Mouse (Mus musculus) cerebellum, postnatal 14 days (tissue): Measurements from ENCODE around the gene Skiv2l.
"Not testable (repeated sequence)": the region's sequence is repeated elsewhere in the genome, so short reads cannot be mapped to it uniquely, and the experiment has no call there.

Source experiments
- DNase-seq, 2 experiments: peaks; one replicate each; pipeline ENCODE4 v3.0.0; 2021; ENCODE audit warnings: mixed read lengths in 2 of 2

Gene Skiv2l

DNA sequence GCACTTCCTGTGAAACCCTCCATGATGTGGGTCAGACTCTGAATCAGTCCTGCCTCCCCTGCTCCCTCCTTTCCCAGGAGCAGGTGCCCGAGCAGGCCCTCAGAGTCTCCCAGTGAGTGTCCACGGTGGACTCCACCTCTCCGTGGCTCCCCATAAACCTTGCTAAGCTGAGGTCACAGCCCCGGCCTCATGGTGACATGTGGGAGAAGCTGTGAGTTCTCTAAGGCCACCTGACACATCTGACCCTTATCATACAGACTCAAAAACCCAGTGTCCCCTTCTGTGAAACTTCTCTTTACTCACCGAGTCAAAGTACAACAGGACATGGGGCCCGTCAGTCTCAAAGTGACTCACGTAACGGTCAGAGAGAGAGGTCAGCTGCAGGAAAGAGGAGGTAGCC, 39.2 kb downstream of the Skiv2l start:
- DNase-seq: not testable (repeated sequence)

DNA sequence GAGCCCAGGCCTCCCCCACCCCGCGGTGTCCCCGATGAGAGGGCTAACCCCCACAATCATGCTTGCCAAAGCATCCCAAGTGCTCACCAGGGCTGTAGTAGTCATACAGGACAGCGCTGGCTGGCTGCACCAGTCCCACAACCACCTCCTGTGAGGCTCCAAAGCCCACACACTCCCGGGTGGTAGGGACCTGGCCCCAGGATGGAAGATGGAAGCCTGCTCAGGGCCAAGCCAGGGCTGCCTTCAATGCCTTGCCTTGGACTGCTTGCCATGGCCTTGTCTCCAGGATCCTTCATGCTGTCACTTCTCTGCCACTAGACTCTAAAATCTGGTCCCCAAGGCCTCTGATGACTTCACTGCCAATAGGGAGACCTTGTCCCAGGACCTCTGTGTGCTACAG, 39.6 kb downstream of the Skiv2l start:
- not testable (repeated sequence) for DNase-seq

DNA sequence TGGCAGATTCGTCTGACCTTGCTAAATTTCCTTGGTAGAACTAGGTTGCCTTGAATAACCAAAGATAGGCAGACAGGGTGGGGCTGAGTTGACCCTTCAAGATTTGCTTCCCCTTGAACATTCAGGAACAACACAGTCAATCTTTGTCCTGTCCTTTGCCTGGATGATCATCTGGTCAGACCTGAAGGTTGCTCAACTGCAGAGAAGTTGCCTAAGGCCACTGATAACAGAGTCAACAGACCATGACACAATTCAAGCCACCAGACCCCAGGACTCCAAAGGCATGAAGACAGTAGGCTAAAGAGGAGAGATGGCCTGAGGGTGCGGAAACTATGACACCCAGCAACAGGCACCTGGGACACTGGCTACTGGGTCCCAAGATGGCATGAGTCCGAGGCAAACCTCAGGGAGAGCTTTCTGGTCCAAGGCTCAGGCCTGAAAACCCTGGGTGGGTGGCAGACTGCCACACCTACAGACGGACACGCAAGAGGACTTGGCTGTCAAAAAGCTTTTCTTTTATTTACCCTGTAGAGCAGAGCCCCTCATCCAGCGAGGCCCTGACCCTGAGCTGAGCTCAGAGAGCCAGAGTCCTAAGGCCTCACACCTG, 41.3 kb downstream of the Skiv2l start:
- peak; percentile 72 for DNase-seq

DNA sequence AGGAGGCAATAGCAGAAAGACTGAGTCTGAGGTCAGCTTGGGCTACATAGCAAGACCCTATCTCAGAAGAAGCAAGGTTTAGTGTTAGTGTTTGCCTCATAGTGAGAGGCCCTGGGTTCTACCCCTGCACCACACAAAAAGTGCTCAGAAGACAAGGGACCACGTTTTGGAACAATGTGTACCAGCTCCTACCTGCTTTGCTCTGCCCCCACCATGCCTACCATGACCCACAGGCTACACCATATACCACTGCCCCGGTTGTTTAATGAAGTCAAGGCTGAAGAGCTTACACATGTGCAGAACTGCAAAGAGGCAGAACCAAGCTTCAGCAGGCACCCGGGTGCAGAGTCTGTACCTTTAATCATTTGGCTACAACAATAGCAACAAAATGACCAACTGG, 42.8 kb downstream of the Skiv2l start:
- no peak for DNase-seq

DNA sequence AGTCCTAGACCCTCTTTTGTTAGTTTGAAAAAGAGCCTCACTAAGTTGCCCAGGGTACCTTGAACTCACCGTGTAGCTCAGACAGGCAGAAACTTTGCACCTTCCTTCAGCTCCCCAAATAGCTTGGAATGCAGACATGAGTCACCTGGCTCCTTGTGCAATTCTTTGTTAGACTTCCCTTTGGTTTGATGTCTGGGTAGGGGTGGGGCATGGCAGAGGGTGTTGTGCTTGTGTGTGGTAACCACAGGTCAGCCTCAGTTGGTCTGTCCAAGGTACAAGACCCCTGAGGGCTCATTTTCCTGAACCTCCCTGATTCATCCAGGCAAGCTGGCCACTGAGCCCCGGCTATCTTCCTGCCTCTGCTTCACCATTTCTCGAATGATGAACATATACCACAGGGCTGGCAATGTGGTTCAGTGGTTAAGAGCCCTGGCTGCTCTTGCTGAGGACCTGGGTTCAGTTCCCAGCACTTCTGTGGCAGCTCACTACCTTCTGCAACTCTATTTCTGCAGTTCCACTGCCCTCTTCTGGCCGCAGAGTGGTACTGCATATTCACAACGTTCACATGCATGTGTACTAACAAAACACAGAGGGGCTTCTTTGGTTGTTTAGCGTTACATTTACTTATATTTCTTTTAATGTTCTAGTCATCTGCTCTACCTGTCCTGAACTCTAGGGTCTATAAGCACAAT, 45.0 kb downstream of the Skiv2l start:
- peak in 1 of 2 experiments; percentile 25 for DNase-seq

DNA sequence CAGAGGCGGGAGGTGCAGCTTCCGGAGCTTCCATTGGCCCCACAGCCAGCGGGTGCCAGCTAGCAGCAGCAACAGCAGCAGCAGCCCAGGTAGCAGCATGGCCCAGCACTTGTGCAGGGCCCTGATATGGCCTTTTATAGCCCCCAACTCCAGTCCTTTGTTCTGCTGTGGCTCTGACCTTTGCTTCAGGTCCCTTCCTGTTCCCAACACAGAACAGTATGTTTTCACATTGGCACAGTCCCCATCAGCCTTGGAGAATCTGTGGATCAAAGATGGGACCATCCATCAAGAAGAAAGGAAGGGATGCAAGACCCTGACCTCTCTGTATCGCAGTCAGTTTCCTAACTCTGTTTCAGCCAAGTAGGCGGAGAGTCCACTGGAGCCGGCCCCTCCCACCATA, 45.7 kb downstream of the Skiv2l start, which contains the start of gene Cyp21a1:
TSS of gene Cyp21a1 (minus strand) at position 261 of the 400 bp plus-strand sequence.
- not testable (repeated sequence) for DNase-seq

DNA sequence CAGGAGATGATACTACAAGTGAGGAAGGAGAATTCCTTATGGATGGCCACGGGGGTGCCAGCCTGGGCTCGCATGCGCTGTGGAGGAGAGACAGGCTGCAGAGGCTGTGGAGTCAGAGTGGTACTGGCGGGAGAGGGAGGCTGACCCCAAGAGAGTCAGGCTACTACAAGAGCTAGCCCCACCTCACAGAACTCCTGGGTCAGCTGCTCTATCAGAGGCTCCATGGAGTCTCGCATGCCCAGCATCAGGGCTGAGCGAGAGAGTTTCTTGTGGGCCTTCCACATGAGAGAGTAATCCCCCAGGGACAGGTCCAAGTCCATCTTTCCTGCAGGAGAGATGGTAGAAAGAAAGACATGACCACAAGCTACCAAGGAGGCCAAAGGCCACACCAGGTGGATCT, 46.6 kb downstream of the Skiv2l start:
- DNase-seq: not testable (repeated sequence)

DNA sequence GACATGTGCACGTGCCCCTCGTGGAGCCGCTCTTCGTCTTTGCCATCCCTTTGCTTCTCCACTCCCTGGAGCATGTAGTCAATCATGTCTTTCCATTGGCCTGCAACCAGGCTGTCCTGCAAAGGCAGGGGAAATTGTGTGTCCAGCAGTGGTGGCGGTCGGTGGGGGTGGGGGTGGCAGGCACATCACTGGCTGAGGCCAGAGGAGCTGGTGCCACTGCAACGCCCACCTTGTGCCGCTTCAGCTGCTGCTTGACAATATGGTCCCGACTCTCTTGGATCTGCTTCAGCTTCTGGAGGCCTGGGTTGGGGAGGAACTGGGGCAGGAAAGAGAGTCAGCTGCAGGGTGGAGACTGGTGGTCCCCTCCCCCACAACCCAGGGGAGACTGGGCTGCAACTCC, 47.3 kb downstream of the Skiv2l start:
- DNase-seq: not testable (repeated sequence)

DNA sequence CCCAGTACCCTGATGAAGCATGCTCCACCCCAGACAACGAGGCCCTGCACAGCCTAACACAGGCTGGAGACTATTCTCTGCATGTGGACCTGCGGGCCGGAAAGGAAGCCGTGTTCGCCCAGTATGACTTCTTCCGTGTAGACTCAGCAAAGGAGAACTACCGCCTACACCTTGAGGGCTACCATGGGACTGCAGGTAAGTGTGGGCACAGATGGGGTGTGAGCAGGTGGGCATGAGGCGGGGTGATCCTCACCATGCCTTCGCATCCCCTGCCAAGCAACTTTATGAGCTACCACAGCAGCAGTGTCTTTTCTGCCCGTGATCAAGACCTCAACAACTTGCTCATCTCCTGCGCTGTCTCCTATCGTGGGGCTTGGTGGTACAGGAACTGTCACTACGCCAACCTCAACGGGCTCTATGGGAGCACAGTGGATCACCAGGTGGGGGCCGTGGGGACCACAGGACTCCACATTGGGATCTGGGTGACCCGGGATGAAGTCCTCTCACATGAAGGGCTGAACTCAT, 49.2 kb downstream of the Skiv2l start:
- DNase-seq: not testable (repeated sequence)

DNA sequence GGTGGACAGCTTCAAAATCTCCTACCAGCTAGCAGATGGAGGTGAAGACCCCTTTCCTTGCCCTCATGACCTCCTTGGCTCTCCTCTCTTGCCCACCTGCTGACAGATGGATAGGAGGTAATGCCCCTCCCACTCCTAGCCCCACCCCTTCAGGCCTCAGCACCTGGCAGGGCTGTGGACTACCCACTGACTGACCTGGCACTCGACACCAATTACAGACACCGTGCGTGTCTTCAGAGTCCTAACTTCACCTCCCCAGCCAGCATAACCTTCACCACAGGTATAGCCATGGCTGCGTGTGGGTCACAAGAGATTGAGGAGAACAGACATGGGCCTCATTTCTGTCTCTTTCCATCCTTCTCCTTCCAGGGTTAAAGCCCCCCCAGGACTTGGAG, 50.5 kb downstream of the Skiv2l start:
- DNase-seq: no peak

DNA sequence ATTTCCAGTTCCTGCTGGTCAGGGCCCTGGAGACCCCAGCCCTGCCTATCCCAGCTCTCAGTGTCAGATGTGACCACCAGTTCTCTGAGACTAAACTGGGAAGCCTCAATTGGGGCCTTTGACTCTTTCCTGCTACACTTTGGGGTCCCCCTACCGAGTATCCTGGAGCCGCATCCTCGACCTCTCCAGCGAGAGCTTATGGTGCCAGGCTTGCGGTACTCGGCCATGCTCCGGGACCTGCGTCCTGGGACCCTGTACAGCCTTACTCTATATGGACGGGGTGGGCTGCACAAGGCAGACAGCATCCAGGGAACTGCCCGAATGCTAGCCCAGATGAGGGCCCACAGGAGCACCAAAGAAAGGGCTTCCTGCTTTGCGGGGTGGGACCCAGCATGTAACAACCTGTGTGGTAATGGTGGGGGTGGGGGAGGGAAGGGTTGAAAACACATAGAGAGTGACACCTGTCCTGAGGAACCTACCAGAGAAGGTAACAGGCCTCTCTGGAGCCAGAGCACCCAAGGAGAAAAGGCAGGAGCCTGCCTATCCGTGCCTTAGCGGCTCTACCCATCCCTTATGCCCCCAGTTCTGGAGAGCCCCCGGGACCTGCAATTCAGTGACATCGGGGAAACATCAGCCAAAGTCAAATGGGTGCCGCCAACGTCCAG, 51.0 kb downstream of the Skiv2l start:
- DNase-seq: no peak

DNA sequence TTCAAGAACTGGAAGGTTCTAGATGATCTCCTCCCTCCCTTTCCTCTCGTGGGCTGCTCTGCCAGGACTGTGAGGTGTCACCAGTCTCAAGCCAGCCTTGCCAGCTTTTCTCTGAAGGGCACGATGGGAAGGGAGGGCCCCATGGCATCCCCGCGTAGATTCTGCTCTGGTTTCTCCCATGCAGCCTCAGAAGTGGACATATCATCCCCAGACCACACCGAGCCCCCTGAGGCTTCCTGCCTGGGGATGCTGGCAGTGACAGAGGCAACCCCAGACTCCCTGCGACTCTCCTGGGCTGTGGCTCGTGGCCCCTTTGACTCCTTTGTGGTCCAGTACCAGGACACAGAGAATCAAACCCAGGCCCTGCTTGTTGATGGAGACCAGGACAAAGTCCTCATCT, 51.9 kb downstream of the Skiv2l start:
- not testable (repeated sequence) for DNase-seq

DNA sequence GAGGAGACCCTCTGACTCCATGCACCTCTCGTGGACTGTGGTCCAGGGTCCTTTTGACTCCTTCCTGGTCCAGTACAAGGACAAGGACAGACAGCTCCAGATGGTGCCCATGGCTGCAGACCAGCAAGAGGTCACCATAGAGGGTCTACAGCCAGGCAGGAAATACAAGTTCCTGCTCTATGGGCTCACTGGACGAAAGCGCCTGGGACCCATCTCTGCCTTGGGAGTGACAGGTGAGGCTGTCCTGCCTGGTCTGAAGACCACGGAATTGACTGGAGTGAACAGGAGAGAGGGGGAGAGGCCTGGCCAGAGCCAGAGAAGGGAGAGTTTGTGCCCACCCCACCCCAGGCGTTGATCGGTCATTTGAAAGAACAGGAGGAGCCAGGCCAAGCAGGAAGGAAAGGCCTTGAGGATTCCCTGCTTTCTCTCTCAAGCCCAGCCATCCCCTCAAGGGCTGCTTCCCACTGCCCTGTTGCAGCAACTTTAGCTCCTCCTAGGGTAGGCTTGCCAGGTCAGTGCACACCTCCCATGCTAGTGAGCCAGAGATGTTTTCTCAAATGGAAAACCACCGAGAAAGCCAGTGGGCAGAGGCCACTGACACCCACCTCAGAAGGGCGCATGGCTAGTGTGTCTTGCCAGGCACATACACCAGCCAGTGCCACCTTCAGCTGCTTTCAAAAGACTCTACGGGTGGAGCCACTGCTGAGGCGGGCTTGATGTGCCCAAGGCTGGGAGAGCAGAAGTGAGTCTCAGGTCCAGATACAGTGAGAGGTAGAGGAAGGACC, 52.6 kb downstream of the Skiv2l start:
- DNase-seq: not testable (repeated sequence)

DNA sequence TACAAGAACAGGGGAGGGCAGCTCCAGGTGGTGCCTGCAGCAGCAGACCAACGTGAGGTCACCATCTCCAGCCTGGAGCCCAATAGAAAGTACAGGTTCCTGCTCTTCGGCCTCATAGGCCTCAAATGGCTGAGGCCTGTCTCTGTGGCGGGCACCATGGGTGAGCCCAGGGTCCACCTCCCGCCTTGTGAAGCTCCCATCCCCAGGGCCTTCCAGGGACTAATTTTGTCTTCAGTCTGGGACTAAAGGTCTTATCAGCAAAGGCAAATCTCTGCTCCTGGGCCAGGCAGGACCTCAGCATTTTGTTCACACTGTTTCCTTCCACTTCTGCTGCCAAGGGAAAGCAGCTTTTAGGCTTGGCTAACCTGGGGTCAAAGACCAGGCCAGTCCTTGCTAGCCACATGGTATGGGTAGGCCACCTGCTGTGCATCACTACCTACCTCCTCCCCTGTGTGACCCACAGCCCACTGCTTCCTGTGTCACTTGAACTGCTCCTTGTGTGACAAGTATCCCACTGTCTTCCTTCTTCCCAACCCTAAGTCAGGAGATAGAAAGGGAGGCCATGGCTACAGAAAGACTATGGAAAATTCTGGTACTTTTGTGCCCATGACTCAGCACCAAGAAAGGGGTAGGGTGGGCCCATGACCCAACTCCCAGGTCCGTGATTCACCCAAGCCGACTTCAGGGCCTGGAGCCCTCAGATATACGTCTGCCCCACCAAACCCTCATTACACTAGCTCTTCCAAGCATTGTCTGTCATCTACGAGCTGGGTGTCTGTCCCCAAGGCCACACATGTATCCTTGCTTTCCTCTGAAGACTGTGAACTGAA, 53.5 kb downstream of the Skiv2l start:
- DNase-seq: no peak

DNA sequence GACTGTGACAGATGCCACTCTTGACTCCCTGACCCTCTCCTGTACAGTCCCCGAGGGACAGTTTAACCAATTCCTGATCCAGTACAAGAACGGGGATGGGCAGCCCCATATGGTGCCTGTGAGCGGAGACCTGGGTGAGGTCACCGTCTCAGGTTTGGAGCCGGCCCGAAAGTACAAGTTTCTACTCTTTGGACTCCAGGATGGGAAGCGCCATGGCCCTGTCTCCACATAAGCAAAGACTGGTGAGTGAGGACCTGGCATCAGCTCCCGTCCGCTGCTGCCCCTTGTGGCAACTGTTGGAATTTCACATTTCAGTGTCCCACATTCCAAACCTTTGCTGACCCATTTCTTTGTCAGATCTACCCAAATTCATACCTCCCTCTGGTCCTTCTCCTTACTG, 54.4 kb downstream of the Skiv2l start:
- DNase-seq: peak; percentile 79 to 86

DNA sequence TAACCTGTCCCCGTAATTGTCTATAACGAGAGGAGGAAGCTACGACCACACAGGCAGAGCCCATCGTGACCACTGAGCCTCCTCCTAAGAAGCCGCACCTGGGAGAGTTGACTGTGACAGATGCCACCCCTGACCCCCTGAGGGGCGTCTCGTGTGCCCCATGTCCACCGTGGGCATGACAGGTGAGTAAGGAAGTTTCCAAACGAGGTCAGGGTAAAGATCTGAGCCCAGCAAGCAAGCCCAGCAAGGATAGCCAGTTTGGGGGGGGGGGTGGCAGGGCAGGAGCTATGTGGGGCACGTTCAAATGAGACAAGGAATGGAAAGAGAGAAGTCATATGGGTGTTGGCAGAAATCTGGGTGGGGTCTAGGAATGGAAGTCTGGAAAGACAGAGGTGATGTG, 55.0 kb downstream of the Skiv2l start:
- DNase-seq: no peak
